Mouse (Mus musculus) sigmoid colon, adult 10 weeks (tissue): ENCODE data around the gene Bglap2. TPM values are rescaled to one million over a fixed set of nuclear protein-coding genes. Genes with fewer than 3 reads are reported as not detected.

Experiments
- polyA plus RNA-seq: library from polyadenylated mRNA; stranded (reverse); fragments of 350-450 nt; fragmentation: Illumina TruSeq; extraction: RNeasy Lipid Tissue Mini Kit (QIAGEN cat#74804); gene quantifications from one replicate; pipeline ENCODE4 v1.2.3, GENCODE M21; 2014; ENCODE audit warnings: low read depth, low replicate concordance

The Bglap2 gene
- polyA plus RNA-seq: not detected

DNA sequence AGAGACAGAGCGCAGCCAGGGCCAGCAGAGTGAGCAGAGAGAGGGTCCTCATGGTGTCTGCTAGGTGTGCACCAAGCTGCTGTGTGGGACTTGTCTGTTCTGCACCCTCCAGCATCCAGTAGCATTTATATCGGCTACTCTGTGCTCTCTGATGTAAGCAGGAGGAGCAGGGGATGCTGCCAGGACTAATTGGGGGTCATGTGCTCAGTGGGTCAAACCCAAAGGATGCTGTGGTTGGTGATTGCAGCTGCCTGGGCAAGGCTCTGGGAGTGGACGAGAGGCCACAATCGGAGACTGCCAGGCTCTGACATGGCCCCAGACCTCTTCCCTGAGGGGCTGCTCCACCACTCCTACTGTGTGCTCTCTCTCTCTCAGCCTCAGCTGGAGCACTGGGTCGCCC, at the start of gene Bglap2:
Gene Bglap2, minus strand, starts transcription at position 101 of the 400 bp plus-strand sequence.

DNA sequence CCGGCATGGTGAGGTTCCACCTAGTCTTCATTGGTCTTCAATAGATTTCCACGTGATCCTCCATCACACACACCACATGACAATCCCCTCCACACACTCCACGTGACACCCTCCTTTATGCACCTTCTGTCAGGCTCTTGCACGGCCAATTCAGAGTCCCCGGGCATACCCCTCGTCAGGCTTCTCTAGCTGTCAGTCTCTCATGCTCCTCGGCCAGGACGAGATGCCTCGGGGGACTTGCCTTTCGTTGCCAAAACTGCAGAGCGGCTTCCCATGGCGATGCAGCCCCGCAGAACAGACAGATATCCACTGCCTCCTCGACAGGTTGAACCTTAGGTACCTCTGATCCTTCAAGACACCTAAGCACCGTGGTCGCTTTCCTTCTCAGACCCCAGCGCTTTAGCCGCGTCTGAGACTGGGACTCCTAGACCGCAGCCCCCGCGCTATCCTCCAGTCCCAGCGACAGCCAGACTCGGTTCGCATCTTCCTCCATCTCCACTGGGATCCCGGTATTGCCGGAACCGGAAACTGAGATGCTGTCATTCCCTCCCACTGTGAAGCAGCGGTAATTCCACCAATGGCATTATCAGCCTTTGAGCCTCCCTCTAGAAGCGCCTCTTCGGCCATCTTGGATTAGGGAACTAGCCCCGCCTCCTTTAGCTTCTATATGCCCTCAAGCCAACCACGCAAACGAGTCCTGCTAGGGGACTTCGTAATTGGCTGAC, 46.3 kb upstream of the Bglap2 start, which contains the start of gene Slc25a44:
Gene Slc25a44, minus strand, starts transcription at position 535 of the 725 bp plus-strand sequence.

GRCm38 (mm10) chr3:88409741-88410644, 31.5 kb upstream of the Bglap2 start, which contains the start of gene Pmf1:
Gene Pmf1 (minus strand): TSS chr3:88410331.

GRCm38 (mm10) chr3:88384364-88384763, 5.9 kb upstream of the Bglap2 start, which contains the start of gene Bglap:
Gene Bglap (minus strand): TSS chr3:88384464.

GRCm38 (mm10) chr3:88372643-88373042, 5.9 kb downstream of the Bglap2 start, which contains the start of gene Bglap3:
Gene Bglap3 (minus strand): TSS chr3:88372743.

GRCm38 (mm10) chr3:88364337-88364736, 14.2 kb downstream of the Bglap2 start, which contains the start of gene Paqr6:
Gene Paqr6 (plus strand): TSS chr3:88364584.

GRCm38 (mm10) chr3:88336058-88337013, 42.2 kb downstream of the Bglap2 start, which contains the start of the genes Tmem79 and Smg5:
Gene Tmem79 (minus strand): TSS chr3:88336148.
Gene Smg5 (plus strand): TSS chr3:88336260.

Other genes with a start within 250 kb of the Bglap2 start
- gene Mef2d, start 236.3 kb downstream of the Bglap2 start, polyA plus RNA-seq: 18.0 TPM
- not detected for gene Rhbg, start 124.0 kb downstream of the Bglap2 start, polyA plus RNA-seq
- gene Gm38392, start 91.5 kb downstream of the Bglap2 start, polyA plus RNA-seq: not detected
- gene Tsacc, start 81.7 kb downstream of the Bglap2 start, polyA plus RNA-seq: 3.9 TPM
- gene Cct3, start 81.6 kb downstream of the Bglap2 start, polyA plus RNA-seq: 72.4 TPM
- 3.2 TPM for gene Glmp, start 53.7 kb downstream of the Bglap2 start, polyA plus RNA-seq
- 2.1 TPM for gene Tmem79, start 42.6 kb downstream of the Bglap2 start, polyA plus RNA-seq
- 28.6 TPM for gene Smg5, start 42.4 kb downstream of the Bglap2 start, polyA plus RNA-seq
- gene Paqr6, start 14.1 kb downstream of the Bglap2 start, polyA plus RNA-seq: 0.85 TPM
- gene Bglap3, start 6.0 kb downstream of the Bglap2 start, polyA plus RNA-seq: 4.0 TPM
- not detected for gene Bglap, start 5.8 kb upstream of the Bglap2 start, polyA plus RNA-seq
- gene Pmf1, start 31.6 kb upstream of the Bglap2 start, polyA plus RNA-seq: 3.8 TPM
- gene Slc25a44, start 46.4 kb upstream of the Bglap2 start, polyA plus RNA-seq: 9.8 TPM
- gene Sema4a, start 82.5 kb upstream of the Bglap2 start, polyA plus RNA-seq: 128 TPM
- gene Lmna, start 131.3 kb upstream of the Bglap2 start, polyA plus RNA-seq: 24.9 TPM
- gene Mex3a, start 153.7 kb upstream of the Bglap2 start, polyA plus RNA-seq: 1.3 TPM
- gene Rab25, start 169.6 kb upstream of the Bglap2 start, polyA plus RNA-seq: 16.6 TPM
- 6.8 TPM for gene Lamtor2, start 174.4 kb upstream of the Bglap2 start, polyA plus RNA-seq
- 18.9 TPM for gene Ubqln4, start 175.1 kb upstream of the Bglap2 start, polyA plus RNA-seq
- gene Ssr2, start 197.2 kb upstream of the Bglap2 start, polyA plus RNA-seq: 23.4 TPM
- gene Arhgef2, start 227.3 kb upstream of the Bglap2 start, polyA plus RNA-seq: 22.3 TPM